Mouse (Mus musculus) hindbrain, embryonic 10.5 days (tissue): ENCODE data around the gene Hinfp. TPM values are rescaled to one million over a fixed set of nuclear protein-coding genes. Genes with fewer than 3 reads are reported as not detected.
"Not testable (repeated sequence)": the region's sequence is repeated elsewhere in the genome, so short reads cannot be mapped to it uniquely, and the experiment has no call there.

Experiments used
- DNase-seq: peaks from one replicate; pipeline ENCODE4 v3.0.0-alpha.2; 2017; ENCODE audit warnings: low spot score
- H3K27ac ChIP-seq: fragments of 300-500 bp; sonication (generic); 2 replicates; pipeline ENCODE4 v1.5.1; 2016; ENCODE audit warnings: mild to moderate bottlenecking, moderate library complexity
- H3K27me3 ChIP-seq: fragments of 300-500 bp; sonication (generic); 2 replicates; pipeline ENCODE4 v1.6.1; 2016; ENCODE audit warnings: mild to moderate bottlenecking; ENCODE audit not compliant: poor library complexity, insufficient read depth, severe bottlenecking
- H3K36me3 ChIP-seq: fragments of 300-500 bp; sonication (generic); 2 replicates; pipeline ENCODE4 v1.6.1; 2016; ENCODE audit warnings: mild to moderate bottlenecking, moderate library complexity
- H3K4me1 ChIP-seq: fragments of 300-500 bp; sonication (generic); replicated peaks from 2 replicates; pipeline ENCODE4 v1.6.1; 2016; ENCODE audit warnings: mild to moderate bottlenecking
- H3K4me3 ChIP-seq: fragments of 300-500 bp; sonication (generic); 2 replicates; pipeline ENCODE4 v1.5.1; 2016; ENCODE audit warnings: mild to moderate bottlenecking, moderate library complexity
- H3K9me3 ChIP-seq: fragments of 300-500 bp; sonication (generic); 2 replicates; pipeline ENCODE4 v1.6.1; 2016; ENCODE audit warnings: mild to moderate bottlenecking, moderate library complexity
- WGBS: fragments of 180-500 bp; shearing (Covaris S2); methylation state at CpG from one replicate; pipeline ENCODE4 v1.1.7; 2016; 5-methylcytosine and 5-hydroxymethylcytosine counted together
- polyA plus RNA-seq: library from polyadenylated mRNA; unstranded; fragments of >200 nt; fragmentation: Nextera tagmentation; extraction: Ambion mirVana; gene quantifications from 2 replicates; pipeline ENCODE4 v1.2.1, GENCODE M21; 2016

Gene Hinfp
- polyA plus RNA-seq, 1 experiment from 2014 or later = 30.7 TPM

GRCm38 (mm10) chr9:44341487-44341886, 36.0 kb upstream of the Hinfp start:
- peak overlapping the region; percentile 78 for H3K4me3 ChIP-seq
- peak overlapping the region; percentile 50; the same call in 1 of the 2 replicates for H3K27ac ChIP-seq
- H3K4me1 ChIP-seq = peaks cover 38% of the 10 kb centered on the region
- DNase-seq = no peak
- H3K36me3 ChIP-seq = peaks cover 69% of the 10 kb centered on the region
- no peaks in the 10 kb centered on the region for H3K9me3 ChIP-seq
- H3K27me3 ChIP-seq = no peaks in the 10 kb centered on the region
- 92% methylated on average over 5 of the region's 5 CpGs for WGBS

GRCm38 (mm10) chr9:44338574-44338973, 33.1 kb upstream of the Hinfp start:
- peaks cover 65% of the 10 kb centered on the region for H3K36me3 ChIP-seq
- no peak overlapping the region for H3K4me3 ChIP-seq
- H3K4me1 ChIP-seq = peaks cover 34% of the 10 kb centered on the region
- no peak overlapping the region for H3K27ac ChIP-seq
- DNase-seq = no peak
- H3K9me3 ChIP-seq = 0 out of 2 replicates have a peak, but pooled peaks cover 4% of the 10 kb centered on the region
- no peaks in the 10 kb centered on the region for H3K27me3 ChIP-seq
- 83% methylated on average over 5 of the region's 5 CpGs for WGBS

GRCm38 (mm10) chr9:44337436-44338169, 32.1 kb upstream of the Hinfp start:
- Histone ChIP-seq H3K4me1 (peaks cover 24% of the 10 kb centered on the region), H3K9me3 (peaks cover 11% of the 10 kb centered on the region), H3K27ac (peak overlapping the region; percentile 40; the same call in 1 of the 2 replicates), H3K4me3 (peak overlapping the region; percentile 99), H3K36me3 (peaks cover 75% of the 10 kb centered on the region), H3K27me3 (no peaks in the 10 kb centered on the region)
- WGBS = 72% methylated on average over 9 of the region's 9 CpGs
- peak; percentile 34 for DNase-seq

- Histone ChIP-seq H3K27ac (peak overlapping the region; percentile 40; the same call in 1 of the 2 replicates), H3K4me3 (peak overlapping the region; percentile 99), H3K27me3 (no peaks in the 10 kb centered on the region), H3K4me1 (peaks cover 18% of the 10 kb centered on the region), H3K36me3 (peaks cover 77% of the 10 kb centered on the region), H3K9me3 (peaks cover 11% of the 10 kb centered on the region)
- WGBS = 79% methylated on average over 3 of the region's 3 CpGs
- DNase-seq = no peak
Measured at GRCm38 (mm10) chr9:44336964-44337363, 31.5 kb upstream of the Hinfp start.

- Histone ChIP-seq H3K27ac (peak overlapping the region; percentile 40; the same call in 1 of the 2 replicates), H3K4me3 (peak overlapping the region; percentile 99), H3K36me3 (peaks cover 77% of the 10 kb centered on the region), H3K4me1 (peaks cover 15% of the 10 kb centered on the region), H3K9me3 (peaks cover 11% of the 10 kb centered on the region)
- not testable (repeated sequence) for H3K27me3 ChIP-seq, DNase-seq
- WGBS = 39% methylated on average over 4 of the region's 4 CpGs
Measured at GRCm38 (mm10) chr9:44336513-44336912, 31.0 kb upstream of the Hinfp start.

GRCm38 (mm10) chr9:44336093-44336406, 30.6 kb upstream of the Hinfp start:
- H3K4me1 ChIP-seq = peaks cover 15% of the 10 kb centered on the region
- 4% methylated on average over 5 of the region's 5 CpGs for WGBS
- H3K4me3 ChIP-seq = peak overlapping the region; percentile 99
- H3K9me3 ChIP-seq = peaks cover 11% of the 10 kb centered on the region
- H3K27ac ChIP-seq = peak overlapping the region; percentile 99
- H3K27me3 ChIP-seq = no peaks in the 10 kb centered on the region
- no peak for DNase-seq
- H3K36me3 ChIP-seq = peaks cover 77% of the 10 kb centered on the region

GRCm38 (mm10) chr9:44335331-44336092, 30.0 kb upstream of the Hinfp start:
- no peaks in the 10 kb centered on the region for H3K27me3 ChIP-seq
- peaks cover 11% of the 10 kb centered on the region for H3K9me3 ChIP-seq
- DNase-seq = peak; percentile 56
- peak overlapping the region; percentile 99 for H3K27ac ChIP-seq
- peak overlapping the region; percentile 99 for H3K4me3 ChIP-seq
- WGBS = under 1% methylated on average over 50 of the region's 50 CpGs
- peaks cover 15% of the 10 kb centered on the region for H3K4me1 ChIP-seq
- peaks cover 77% of the 10 kb centered on the region for H3K36me3 ChIP-seq

- DNase-seq = peak; percentile 99
- Histone ChIP-seq H3K9me3 (peaks cover 11% of the 10 kb centered on the region), H3K4me3 (peak within 1 kb of the TSS; percentile 99), H3K4me1 (peaks cover 15% of the 10 kb centered on the region), H3K27me3 (no peaks in the 10 kb centered on the region), H3K36me3 (peaks cover 78% of the 10 kb centered on the region), H3K27ac (peak within 1 kb of the TSS; percentile 99)
- under 1% methylated on average over 91 of the region's 91 CpGs for WGBS
Measured at GRCm38 (mm10) chr9:44334396-44335330, 29.2 kb upstream of the Hinfp start, which contains the start of gene H2afx. H2afx (plus strand) TSS chr9:44334694.

- Histone ChIP-seq H3K36me3 (peaks cover 78% of the 10 kb centered on the region), H3K4me3 (no peak overlapping the region), H3K4me1 (peaks cover 16% of the 10 kb centered on the region), H3K27ac (peak overlapping the region; percentile 99), H3K9me3 (peaks cover 11% of the 10 kb centered on the region), H3K27me3 (no peaks in the 10 kb centered on the region)
- WGBS = 95% methylated on average over 13 of the region's 13 CpGs
- DNase-seq = no peak
Measured at GRCm38 (mm10) chr9:44332918-44333638, 27.6 kb upstream of the Hinfp start.

- H3K9me3 ChIP-seq = peaks cover 11% of the 10 kb centered on the region
- WGBS = 96% methylated on average over 6 of the region's 6 CpGs
- no peaks in the 10 kb centered on the region for H3K27me3 ChIP-seq
- DNase-seq = no peak
- no peak overlapping the region for H3K4me3 ChIP-seq
- H3K4me1 ChIP-seq = peaks cover 17% of the 10 kb centered on the region
- no peak overlapping the region for H3K27ac ChIP-seq
- H3K36me3 ChIP-seq = peaks cover 63% of the 10 kb centered on the region
Measured at GRCm38 (mm10) chr9:44330736-44331135, 25.3 kb upstream of the Hinfp start.

- no peak for DNase-seq
- WGBS = 93% methylated on average over 5 of the region's 5 CpGs
- H3K36me3 ChIP-seq = peaks cover 51% of the 10 kb centered on the region
- H3K27me3 ChIP-seq = no peaks in the 10 kb centered on the region
- H3K4me3 ChIP-seq = peak overlapping the region; percentile 87
- H3K27ac ChIP-seq = peak overlapping the region; percentile 97; the same call in 1 of the 2 replicates
- H3K4me1 ChIP-seq = peaks cover 19% of the 10 kb centered on the region
- H3K9me3 ChIP-seq = peaks cover 1% of the 10 kb centered on the region; the same call in 1 of the 2 replicates
Measured at GRCm38 (mm10) chr9:44327926-44328325, 22.5 kb upstream of the Hinfp start.
